Mouse (Mus musculus) cerebellum, adult 9-11 months (tissue): Measurements from ENCODE around the gene Gm20532.
A peak's percentile ranks its signal among the peaks of the same experiment; 100 is the strongest.

Source experiments
- DNase-seq: peaks from one replicate; pipeline ENCODE4 v3.0.0; 2022

Gene Gm20532

DNA sequence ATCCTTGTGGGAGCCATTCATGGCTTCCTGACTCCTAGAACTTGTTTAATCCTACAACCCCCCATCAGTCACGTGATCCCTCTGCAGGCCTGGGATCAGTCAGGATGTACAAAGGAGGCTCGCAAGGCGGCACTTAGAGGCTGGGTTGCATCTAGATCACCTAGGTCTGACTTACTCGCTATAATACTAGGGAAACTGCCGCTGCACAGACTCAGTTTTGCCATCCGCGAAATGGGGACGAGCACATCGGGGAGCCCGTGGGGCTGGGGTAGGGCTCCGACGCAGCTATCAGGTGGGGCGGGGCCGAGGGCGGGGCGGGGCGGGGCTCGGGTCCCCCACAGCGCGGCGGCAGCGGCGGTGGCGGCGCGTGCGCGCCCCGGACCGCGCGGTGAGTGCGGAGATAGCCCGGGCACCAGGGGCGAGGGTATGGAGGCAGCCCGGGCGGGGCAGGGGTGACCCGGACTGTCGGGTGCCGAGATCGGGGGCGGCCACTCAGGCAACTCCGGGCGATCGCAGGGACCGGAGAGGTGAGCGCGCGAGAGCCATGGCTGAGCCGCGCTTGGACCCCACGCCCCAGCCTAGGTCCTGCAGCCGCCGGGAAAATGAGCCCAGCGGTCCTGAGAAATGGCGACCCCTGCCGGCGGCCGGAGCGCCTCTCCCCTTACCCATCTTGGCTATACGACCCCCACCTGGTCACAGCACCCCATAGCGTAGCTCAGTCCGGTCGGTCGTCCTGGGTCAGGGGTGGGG, at the start of gene Gm20532:
Gene Gm20532 (plus strand): TSS at position 346 of the 750 bp plus-strand sequence.
- peak; percentile 52 for DNase-seq

DNA sequence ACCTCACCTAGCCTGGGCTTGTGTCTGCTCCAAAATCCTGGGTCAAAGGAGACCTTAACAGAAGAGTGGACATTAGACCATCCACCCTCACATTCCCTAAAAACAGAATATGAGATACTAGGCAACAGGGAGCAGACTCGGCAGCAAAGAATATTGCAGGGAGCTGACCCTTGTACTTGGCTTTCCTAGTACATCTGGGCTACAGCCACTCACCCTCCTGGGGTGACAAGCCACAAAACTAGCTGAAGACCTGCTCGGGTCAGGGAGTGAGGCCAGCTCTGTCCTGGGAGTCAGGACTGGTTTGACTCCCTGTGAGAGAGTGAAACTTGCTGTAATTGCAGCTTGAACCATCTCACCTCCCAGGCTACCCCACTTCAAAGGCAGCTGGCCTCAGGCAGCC, 46.9 kb upstream of the Gm20532 start:
- no peak for DNase-seq

GRCm38 (mm10) chr2:26540721-26541120, 45.7 kb upstream of the Gm20532 start:
- no peak for DNase-seq

- no peak for DNase-seq
Observed at GRCm38 (mm10) chr2:26541258-26541910, 45.1 kb upstream of the Gm20532 start.

GRCm38 (mm10) chr2:26543155-26543554, 43.3 kb upstream of the Gm20532 start:
- DNase-seq, result no peak

DNA sequence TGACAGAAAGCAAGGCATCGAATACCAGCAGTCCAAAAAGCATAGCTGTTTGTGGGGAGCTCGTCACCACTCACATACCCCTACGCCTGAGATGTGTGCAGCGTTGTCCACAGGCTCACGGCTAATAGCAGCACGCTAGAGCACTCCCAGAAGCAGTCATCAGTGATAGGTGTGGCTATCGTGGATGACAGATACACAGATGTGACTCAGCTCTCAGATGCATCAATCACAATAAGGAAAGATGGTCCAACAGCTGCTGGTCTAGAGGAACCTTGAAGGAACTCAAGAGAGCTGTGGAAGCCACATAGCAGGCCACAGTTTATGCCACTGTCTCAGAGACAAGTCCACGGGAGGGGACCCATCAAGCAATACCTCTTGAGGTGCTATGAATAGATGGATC, 42.7 kb upstream of the Gm20532 start:
- DNase-seq, result no peak

GRCm38 (mm10) chr2:26544265-26544664, 42.2 kb upstream of the Gm20532 start:
- no peak for DNase-seq

GRCm38 (mm10) chr2:26547481-26547880, 39.0 kb upstream of the Gm20532 start:
- peak; percentile 39 for DNase-seq

DNA sequence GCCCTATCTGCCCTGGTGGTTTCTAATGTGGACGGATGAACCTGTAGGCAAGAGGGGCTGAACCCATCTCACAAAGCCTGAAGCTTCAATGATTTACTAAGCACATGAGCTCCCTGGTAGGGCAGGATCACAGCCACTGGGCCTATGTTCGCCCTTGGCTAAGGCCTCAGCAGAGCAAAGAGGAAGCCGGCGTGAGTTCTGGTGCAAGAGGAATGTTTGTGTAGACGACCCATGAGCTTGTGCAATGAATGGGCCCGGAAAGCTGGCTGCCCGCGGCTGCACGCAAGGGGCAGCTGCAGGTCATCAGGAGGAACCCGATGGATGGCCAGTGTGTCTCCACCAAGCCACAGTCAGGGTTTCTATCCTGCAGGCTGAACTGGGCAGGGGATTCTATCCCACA, 36.6 kb upstream of the Gm20532 start:
- no peak for DNase-seq

- DNase-seq, result no peak
Observed at GRCm38 (mm10) chr2:26550205-26550604, 36.2 kb upstream of the Gm20532 start.

DNA sequence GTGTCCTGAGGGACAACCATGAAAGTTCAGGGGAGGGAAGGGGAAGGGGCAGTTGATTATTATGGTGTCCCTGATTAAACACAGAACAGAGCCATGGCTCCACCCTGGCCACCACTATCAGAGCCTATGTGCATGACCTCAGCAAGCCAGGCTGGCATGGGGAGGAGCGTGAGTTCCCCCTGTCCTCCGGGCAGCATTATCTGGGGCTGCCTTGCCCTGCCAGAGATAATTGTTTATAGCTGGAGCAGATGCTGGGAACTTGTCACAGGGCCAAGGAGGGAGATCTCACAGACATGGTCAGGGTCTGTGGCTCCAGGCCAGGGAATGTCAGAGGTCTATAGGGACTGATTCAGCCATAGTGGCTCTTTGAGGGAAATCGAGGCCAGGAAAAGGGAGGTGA, 35.7 kb upstream of the Gm20532 start:
- no peak for DNase-seq

- DNase-seq, result no peak
Observed at GRCm38 (mm10) chr2:26551446-26551845, 35.0 kb upstream of the Gm20532 start.

GRCm38 (mm10) chr2:26552066-26552465, 34.4 kb upstream of the Gm20532 start:
- DNase-seq, result no peak

- no peak for DNase-seq
Observed at GRCm38 (mm10) chr2:26553904-26554303, 32.5 kb upstream of the Gm20532 start.

DNA sequence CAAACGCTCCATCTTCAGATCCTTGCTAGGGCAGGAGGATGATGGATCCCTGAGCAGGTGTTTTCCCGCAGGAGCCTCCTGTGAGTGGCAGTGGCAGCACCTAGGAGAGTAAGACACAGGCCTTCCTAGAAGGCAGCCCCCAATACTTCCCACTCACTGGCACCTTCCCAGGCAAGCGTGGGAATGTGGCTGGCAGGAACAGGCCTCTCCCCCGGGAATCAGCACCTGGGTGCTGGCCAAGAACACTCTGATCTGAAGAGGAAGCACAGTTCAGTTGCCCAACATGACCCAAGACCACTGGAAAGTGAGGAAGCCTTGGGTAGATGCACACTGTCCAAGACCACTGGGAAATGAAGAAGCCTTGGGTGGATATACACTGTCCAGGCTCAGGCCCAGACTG, 31.4 kb upstream of the Gm20532 start:
- DNase-seq, result no peak

DNA sequence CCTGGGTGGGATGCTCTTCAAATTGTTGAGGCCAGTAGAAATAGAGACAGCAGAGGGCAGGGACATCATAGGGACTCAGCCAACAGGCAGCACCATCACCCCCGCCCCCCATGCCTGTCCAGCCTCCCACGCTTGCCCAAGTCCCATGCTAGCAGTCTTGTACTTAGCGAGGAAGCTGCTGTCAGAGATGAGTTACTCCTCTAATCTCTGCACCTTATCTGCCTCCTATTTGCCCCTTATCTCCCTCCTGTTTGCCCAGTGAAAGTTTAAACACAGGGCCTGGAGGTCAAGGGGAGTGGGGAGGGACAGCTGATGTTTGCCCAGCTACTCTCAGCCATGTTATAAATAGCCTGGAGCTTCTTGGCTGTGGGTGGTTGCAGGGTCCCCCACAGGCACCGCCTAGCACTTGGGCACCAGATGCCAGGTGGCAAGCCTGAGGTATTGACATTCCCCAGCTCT, 29.9 kb upstream of the Gm20532 start:
- no peak for DNase-seq

GRCm38 (mm10) chr2:26560506-26560905, 25.9 kb upstream of the Gm20532 start:
- DNase-seq, result no peak

GRCm38 (mm10) chr2:26561351-26562016, 25.0 kb upstream of the Gm20532 start:
- DNase-seq, result peak; percentile 27

DNA sequence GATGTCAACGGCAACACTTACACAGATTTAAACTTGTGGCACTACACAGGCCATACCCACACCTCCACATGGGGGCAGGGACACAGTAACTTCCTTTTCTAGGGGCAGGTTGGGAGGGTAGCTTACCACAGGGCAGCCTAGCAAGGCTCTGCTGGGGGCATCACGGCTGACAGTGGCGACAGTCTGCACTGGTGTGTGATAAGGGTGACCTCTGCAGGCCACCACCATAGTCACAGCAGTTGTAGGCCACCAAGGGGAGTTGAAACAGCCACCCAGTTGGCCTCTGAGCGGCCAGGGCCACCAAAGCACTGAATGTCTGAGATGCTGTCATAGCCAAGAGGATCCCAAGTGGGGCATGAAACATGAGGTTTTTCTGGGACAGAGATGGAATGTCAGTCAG, 20.2 kb upstream of the Gm20532 start:
- DNase-seq, result peak; percentile 22

DNA sequence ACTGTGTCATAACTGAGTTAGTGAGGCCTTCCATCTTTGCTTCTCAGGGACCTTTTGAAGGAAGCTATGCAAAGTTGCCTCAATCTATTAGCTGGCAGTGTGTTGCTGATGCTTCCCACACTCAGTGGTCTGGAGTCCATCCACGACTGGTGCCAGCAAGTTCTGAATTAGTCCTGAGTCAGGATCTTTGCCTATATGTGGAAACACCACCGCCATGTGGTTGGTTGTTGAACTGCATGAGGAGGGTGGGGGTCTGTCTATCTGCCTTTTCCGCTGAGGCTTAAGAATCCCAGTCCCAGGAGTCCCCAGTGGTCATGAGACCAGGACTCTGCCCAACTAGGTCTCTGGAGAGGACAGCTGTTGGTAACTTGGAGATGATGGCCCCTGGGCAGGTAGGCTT, 16.4 kb upstream of the Gm20532 start:
- no peak for DNase-seq

GRCm38 (mm10) chr2:26571400-26571799, 15.0 kb upstream of the Gm20532 start:
- no peak for DNase-seq

GRCm38 (mm10) chr2:26571826-26572225, 14.6 kb upstream of the Gm20532 start:
- no peak for DNase-seq

DNA sequence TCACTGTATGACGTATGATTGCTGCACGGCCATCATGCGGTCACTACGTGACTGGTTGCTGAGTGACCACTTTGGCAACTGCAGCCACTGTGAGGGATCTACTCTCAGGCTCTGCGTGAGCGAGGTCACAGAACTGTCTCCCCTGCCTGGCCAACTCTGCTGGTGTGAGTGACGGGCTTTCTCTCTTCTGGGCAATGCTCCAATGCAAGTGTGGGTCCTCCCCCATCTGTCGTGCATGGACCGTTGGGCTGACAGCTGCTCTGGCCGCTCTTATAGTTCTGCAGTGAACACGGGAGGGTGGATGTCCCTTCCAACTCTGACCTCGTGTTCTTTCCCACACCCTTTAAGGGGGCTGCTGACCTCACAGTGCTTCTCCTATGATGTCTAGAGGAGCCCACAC, 13.0 kb upstream of the Gm20532 start:
- no peak for DNase-seq

DNA sequence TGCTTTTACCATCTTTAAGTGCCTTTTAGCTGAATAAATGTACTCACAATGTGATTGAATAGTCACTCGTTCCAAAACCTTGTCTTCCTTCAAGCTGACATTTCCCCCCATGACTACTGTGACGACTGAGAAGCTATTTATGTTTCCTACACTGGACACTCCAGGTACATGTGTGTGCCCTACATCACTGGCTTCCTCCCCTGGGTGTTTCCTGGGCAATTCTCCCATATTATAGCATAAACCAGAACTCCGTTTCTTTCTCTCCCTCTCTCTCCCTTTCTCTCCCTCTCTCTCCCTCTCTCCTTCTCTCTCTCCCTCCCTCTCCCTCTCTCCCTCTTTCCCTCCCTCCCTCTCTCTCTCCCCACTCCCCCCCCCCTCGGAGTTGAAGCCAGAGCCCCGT, 12.6 kb upstream of the Gm20532 start:
- no peak for DNase-seq
